Mouse (Mus musculus): ENCODE results near the gene Sdk1. TPM values are rescaled to one million over a fixed set of nuclear protein-coding genes. Genes with fewer than 3 reads are reported as not detected.

The Sdk1 gene
- total RNA-seq, 2 experiments from 2014 or later = 1.2 to 1.5 TPM

- intact Hi-C loops (cut with DNase I) = no loop called here
- no peak for DNase-seq
These were observed 615.2 kb downstream of the Sdk1 start for GRCm38 (mm10) chr5:141856447-141856846.

- no peak for DNase-seq
These were observed 616.5 kb downstream of the Sdk1 start for GRCm38 (mm10) chr5:141857781-141858180.

GRCm38 (mm10) chr5:141858406-141859160 lies 617.3 kb downstream of the Sdk1 start:
- DNase-seq = no peak
- intact Hi-C loops (cut with DNase I) = no loop called here

More at GRCm38 (mm10) chr5:141857781-141858180, 616.5 kb downstream of the Sdk1 start:
- intact Hi-C loops (cut with DNase I) = no loop called here

- no peak for DNase-seq
- intact Hi-C loops (cut with DNase I) = no loop called here
These were observed 624.8 kb downstream of the Sdk1 start for GRCm38 (mm10) chr5:141866042-141866441.

- no peak for DNase-seq
- intact Hi-C loops (cut with DNase I) = no loop called here
These were observed 632.5 kb downstream of the Sdk1 start for GRCm38 (mm10) chr5:141873751-141874150.

- DNase-seq = no peak
- intact Hi-C loops (cut with DNase I) = no loop called here
These were observed 639.4 kb downstream of the Sdk1 start for GRCm38 (mm10) chr5:141880661-141881060.

- DNase-seq = no peak
- intact Hi-C loops (cut with DNase I) = no loop called here
These were observed 642.9 kb downstream of the Sdk1 start for GRCm38 (mm10) chr5:141884111-141884647.

GRCm38 (mm10) chr5:141886006-141886405 lies 644.7 kb downstream of the Sdk1 start:
- intact Hi-C loops (cut with DNase I) = no loop called here
- no peak for DNase-seq

GRCm38 (mm10) chr5:141889766-141890165 lies 648.5 kb downstream of the Sdk1 start:
- DNase-seq = no peak
- intact Hi-C loops (cut with DNase I) = no loop called here

GRCm38 (mm10) chr5:141896402-141896801 lies 655.1 kb downstream of the Sdk1 start:
- intact Hi-C loops (cut with DNase I) = no loop called here
- DNase-seq = no peak

GRCm38 (mm10) chr5:141897481-141897880 lies 656.2 kb downstream of the Sdk1 start:
- no peak for DNase-seq

GRCm38 (mm10) chr5:141899751-141900150 lies 658.5 kb downstream of the Sdk1 start:
- DNase-seq = no peak
- intact Hi-C loops (cut with DNase I) = no loop called here

More at GRCm38 (mm10) chr5:141897481-141897880, 656.2 kb downstream of the Sdk1 start:
- intact Hi-C loops (cut with DNase I) = no loop called here

- no peak for DNase-seq
These were observed 661.4 kb downstream of the Sdk1 start for GRCm38 (mm10) chr5:141902544-141903250.

GRCm38 (mm10) chr5:141910444-141910843 lies 669.2 kb downstream of the Sdk1 start:
- no peak for DNase-seq
- intact Hi-C loops (cut with DNase I) = no loop called here

More at GRCm38 (mm10) chr5:141902544-141903250, 661.4 kb downstream of the Sdk1 start:
- intact Hi-C loops (cut with DNase I) = no loop called here

- DNase-seq = no peak
- intact Hi-C loops (cut with DNase I) = no loop called here
These were observed 669.6 kb downstream of the Sdk1 start for GRCm38 (mm10) chr5:141910886-141911285.

- intact Hi-C loops (cut with DNase I) = no loop called here
- DNase-seq = no peak
These were observed 671.6 kb downstream of the Sdk1 start for GRCm38 (mm10) chr5:141912881-141913280.

GRCm38 (mm10) chr5:141916954-141917353 lies 675.7 kb downstream of the Sdk1 start:
- intact Hi-C loops (cut with DNase I) = no loop called here
- DNase-seq = no peak

GRCm38 (mm10) chr5:141939000-141939399 lies 697.7 kb downstream of the Sdk1 start:
- intact Hi-C loops (cut with DNase I) = no loop called here
- no peak for DNase-seq

GRCm38 (mm10) chr5:141940636-141941035 lies 699.3 kb downstream of the Sdk1 start:
- intact Hi-C loops (cut with DNase I) = loop anchor here (5.0 kb wide), 1 partner anchor 1352 kb away; the partner anchor contains the start of gene Zfp853
- DNase-seq = no peak

GRCm38 (mm10) chr5:141950791-141951190 lies 709.5 kb downstream of the Sdk1 start:
- intact Hi-C loops (cut with DNase I) = no loop called here
- DNase-seq = no peak

GRCm38 (mm10) chr5:141952270-141952669 lies 711.0 kb downstream of the Sdk1 start:
- intact Hi-C loops (cut with DNase I) = no loop called here
- DNase-seq = no peak
